Mouse (Mus musculus) ES-Bruce4 (cell line): ENCODE measurements around the gene Clcn2.

Experiments
- CTCF ChIP-seq: IDR thresholded peaks from one replicate; pipeline ENCODE4 v1.8.1; 2011; ENCODE audit warnings: low read depth, low read length
- POLR2A ChIP-seq: IDR thresholded peaks from one replicate; pipeline ENCODE4 v1.8.1; 2011; ENCODE audit warnings: low read length; ENCODE audit not compliant: insufficient read depth

GRCm38 (mm10) chr16:20724338-20724748 lies 6.8 kb upstream of the Clcn2 start:
- TF ChIP-seq CTCF, result peak; percentile 74
- TF ChIP-seq POLR2A, result no peak
